Mouse (Mus musculus): ENCODE results near the gene Chst14.

The Chst14 gene

GRCm38 (mm10) chr2:118963007-118963675 lies 36.8 kb downstream of the Chst14 start:
- DNase-seq (ENCODE audit: low spot score in 2 of 2): no peak

- DNase-seq (ENCODE audit: low spot score in 2 of 2): no peak
Measured at GRCm38 (mm10) chr2:118963676-118964012, 37.3 kb downstream of the Chst14 start.

- DNase-seq (ENCODE audit: low spot score in 2 of 2): no peak
Measured at GRCm38 (mm10) chr2:118969585-118970147, 43.4 kb downstream of the Chst14 start.

GRCm38 (mm10) chr2:118972048-118972447 lies 45.8 kb downstream of the Chst14 start:
- DNase-seq (ENCODE audit: low spot score in 2 of 2): no peak

- DNase-seq (ENCODE audit: low spot score in 2 of 2): peak; percentile 88
Measured at GRCm38 (mm10) chr2:118972687-118973376, 46.5 kb downstream of the Chst14 start.

GRCm38 (mm10) chr2:118975855-118976254 lies 49.6 kb downstream of the Chst14 start:
- DNase-seq (ENCODE audit: low spot score in 2 of 2): peak in 1 of 2 experiments; percentile 28

GRCm38 (mm10) chr2:118976282-118976929 lies 50.1 kb downstream of the Chst14 start:
- peak; percentile 81 to 87 for DNase-seq (ENCODE audit: low spot score in 2 of 2)

- no peak for DNase-seq (ENCODE audit: low spot score in 2 of 2)
Measured at GRCm38 (mm10) chr2:118976941-118977340, 50.6 kb downstream of the Chst14 start.

- DNase-seq (ENCODE audit: low spot score in 2 of 2): no peak
Measured at GRCm38 (mm10) chr2:118978064-118978463, 51.8 kb downstream of the Chst14 start.

Data from right cerebral cortex, postnatal 10 days (tissue).